Mouse (Mus musculus) erythroblast, embryonic 14.5 days (primary cell): ENCODE data around the gene Setd7.

Experiments
- GATA1 ChIP-seq: IDR thresholded peaks from 2 replicates; pipeline ENCODE4 v1.6.1; 2012; ENCODE audit warnings: low read length, inconsistent platforms, mixed read lengths
- TAL1 ChIP-seq: IDR thresholded peaks from 3 replicates; pipeline ENCODE4 v1.6.1; 2012; ENCODE audit warnings: low read length, inconsistent platforms, mixed read lengths

DNA sequence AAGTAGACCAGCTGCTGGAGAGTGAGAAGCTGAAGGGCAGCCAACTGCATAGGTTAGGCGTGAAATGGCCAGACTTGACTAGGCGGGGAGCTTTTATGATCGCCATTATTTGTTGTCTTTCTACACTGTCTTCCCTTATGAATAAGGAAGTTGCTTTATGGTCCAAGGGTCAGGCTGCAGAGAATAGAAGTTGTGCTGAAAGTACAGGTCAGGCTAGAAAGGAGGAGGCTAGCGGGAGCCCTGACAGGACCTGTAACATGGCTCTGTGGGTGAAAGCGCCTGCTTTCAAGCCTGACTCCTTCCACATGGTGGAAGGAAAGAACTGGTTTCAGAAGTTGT is 28.4 kb downstream of the Setd7 start:
- no peak for TF ChIP-seq TAL1
- no peak for TF ChIP-seq GATA1
